20 mouse cellular contexts compared by ENCODE assay signal in genomic region chr4:68849671-68850070, GRCm38 (mm10).
DNase-seq lines count a peak whose midpoint lies in the region; ATAC-seq and TF ChIP-seq lines count a peak whose summit lies in the region.
"Had no signal": no experiment of that assay in that cellular context is flagged by ENCODE, and none has a peak within 500 bp of the region (broad histone marks: within the 10 kb centered on the region; RNA-seq: fewer than 3 reads in every experiment).

No protein-coding gene starts in this region.

- H3K27ac ChIP-seq in forebrain, postnatal 0 days (ENCODE audit: low read depth, low read length) = no peak overlapping the region
- H3K27ac ChIP-seq in forebrain, embryonic 10.5 days = no peak overlapping the region
- H3K27ac ChIP-seq: heart, embryonic 10.5 days; limb, embryonic 12.5 days; liver, embryonic 13.5 days; lung, embryonic 15.5 days; macrophage; midbrain, embryonic 13.5 days had no signal

- H3K4me1 ChIP-seq in forebrain, postnatal 0 days (ENCODE audit: insufficient read depth) = no peaks in the 10 kb centered on the region
- no peaks in the 10 kb centered on the region for H3K4me1 ChIP-seq in forebrain, embryonic 10.5 days
- H3K4me1 ChIP-seq: heart, embryonic 10.5 days; limb, embryonic 12.5 days; liver, embryonic 13.5 days; lung, embryonic 15.5 days had no signal

- no peak for DNase-seq in forebrain, postnatal 0 days
- no peak for DNase-seq in forebrain, embryonic 10.5 days (ENCODE audit: extremely low spot score, low spot score)
- DNase-seq in left cerebral cortex, adult 11 months (ENCODE audit: low spot score) = peak; percentile 16
- DNase-seq in left cerebral cortex, adult 9 months (ENCODE audit: low spot score in 2 of 2) = no peak
- peak; percentile 49 for DNase-seq in right cerebral cortex, adult 18-20 months
- DNase-seq in right cerebral cortex, postnatal 4 days = no peak
- DNase-seq in embryo, embryonic 11 days = no peak
- DNase-seq: adrenal gland, postnatal 36 days; B cell, adult 2 months; heart, postnatal 10 days; kidney, postnatal 4 days; liver, embryonic 13.5 days had no signal

- no peaks in the 10 kb centered on the region for H3K9me3 ChIP-seq in forebrain, postnatal 0 days (ENCODE audit: low read length)
- no peaks in the 10 kb centered on the region for H3K9me3 ChIP-seq in forebrain, embryonic 10.5 days
- H3K9me3 ChIP-seq: heart, embryonic 10.5 days; limb, embryonic 12.5 days; liver, embryonic 13.5 days; lung, embryonic 15.5 days; midbrain, embryonic 13.5 days had no signal

- 24% methylated on average over 3 of the region's 3 CpGs for WGBS in forebrain, postnatal 0 days
- 74% methylated on average over 3 of the region's 3 CpGs for WGBS in forebrain, embryonic 10.5 days

- no peak overlapping the region for H3K4me3 ChIP-seq in forebrain, postnatal 0 days (ENCODE audit: low read depth, low read length)
- H3K4me3 ChIP-seq in forebrain, embryonic 10.5 days = no peak overlapping the region
- H3K4me3 ChIP-seq: heart, embryonic 10.5 days; limb, embryonic 12.5 days; liver, embryonic 13.5 days; lung, embryonic 15.5 days; midbrain, embryonic 13.5 days had no signal

- H3K36me3 ChIP-seq in forebrain, postnatal 0 days (ENCODE audit: insufficient read depth) = no peaks in the 10 kb centered on the region
- H3K36me3 ChIP-seq in forebrain, embryonic 10.5 days (replicated peaks) = no peaks in the 10 kb centered on the region
- H3K36me3 ChIP-seq: heart, embryonic 10.5 days; limb, embryonic 12.5 days; liver, embryonic 13.5 days; lung, embryonic 15.5 days; midbrain, embryonic 13.5 days had no signal

- no peaks in the 10 kb centered on the region for H3K27me3 ChIP-seq in forebrain, postnatal 0 days (ENCODE audit: insufficient read depth, low read length)
- no peaks in the 10 kb centered on the region for H3K27me3 ChIP-seq in forebrain, embryonic 10.5 days (ENCODE audit: poor library complexity, severe bottlenecking)
- H3K27me3 ChIP-seq: limb, embryonic 12.5 days; liver, embryonic 13.5 days; lung, embryonic 15.5 days; midbrain, embryonic 13.5 days; Patski had no signal

- TF ChIP-seq CTCF in forebrain, postnatal 0 days (IDR thresholded peaks at IDR 0.05; ENCODE audit: low read depth) = no peak

- peak; percentile 60; the same call in 1 of the 2 replicates for ATAC-seq in forebrain, postnatal 0 days
- ATAC-seq: activated CD4-positive, CD25-positive, alpha-beta regulatory T cell, adult 4 months; inflammation-experienced regulatory T-cells, adult 6 months; midbrain, embryonic 13.5 days; Patski had no signal

- no peak overlapping the region for H3K4me2 ChIP-seq in forebrain, postnatal 0 days (ENCODE audit: low read depth)
- H3K4me2 ChIP-seq: limb, embryonic 12.5 days; liver, embryonic 13.5 days; lung, embryonic 15.5 days; midbrain, embryonic 13.5 days had no signal

- H3K9ac ChIP-seq in forebrain, postnatal 0 days = no peak overlapping the region
- H3K9ac ChIP-seq: limb, embryonic 12.5 days; liver, embryonic 13.5 days; lung, embryonic 15.5 days; midbrain, embryonic 13.5 days had no signal

Comparison
In these comparisons a context has a peak if more than half of its experiments do, and no peak if none do; other contexts are left out.
1. DNase-seq: peak in left cerebral cortex, adult 11 months (single experiment) and right cerebral cortex, adult 18-20 months (single experiment); none in forebrain, postnatal 0 days (single experiment), forebrain, embryonic 10.5 days (single experiment), left cerebral cortex, adult 9 months (0 of 2), right cerebral cortex, postnatal 4 days (single experiment) and embryo, embryonic 11 days (single experiment).